ENCODE assay signal across 9 mouse cellular contexts in the genomic region with DNA sequence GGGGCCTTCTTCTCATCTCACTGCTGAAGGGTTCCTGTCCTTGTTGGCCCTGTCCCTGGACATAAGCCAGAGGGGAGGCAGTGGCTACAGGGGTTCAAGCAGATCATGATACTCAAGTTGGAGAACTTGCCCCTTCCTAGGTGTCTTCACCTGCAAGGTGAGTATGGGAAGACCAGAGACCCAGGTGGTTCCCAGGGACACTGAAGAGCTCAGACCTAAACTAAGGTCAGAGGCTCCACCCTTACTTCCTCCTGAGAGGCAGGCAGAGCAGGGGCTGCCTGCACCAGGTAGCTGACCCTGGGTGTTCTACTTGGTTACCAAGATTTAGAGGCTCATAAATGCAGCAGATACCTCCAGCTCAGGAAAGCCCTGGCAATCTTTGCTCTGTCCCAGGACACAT. TPM values are rescaled to one million over a fixed set of nuclear protein-coding genes. Genes with fewer than 3 reads are reported as not detected.
A peak's percentile ranks its signal among the peaks of the same experiment; 100 is the strongest.
DNase-seq lines count a peak whose midpoint lies in the region; ATAC-seq lines count a peak whose summit lies in the region.
"Had no signal": no experiment of that assay in that cellular context is flagged by ENCODE, and none has a peak within 500 bp of the region (broad histone marks: within the 10 kb centered on the region; RNA-seq: fewer than 3 reads in every experiment).

No protein-coding gene starts in this region.

- H3K9me3 ChIP-seq in heart, embryonic 14.5 days (ENCODE audit: control insufficient read depth, low read length): no peaks in the 10 kb centered on the region
- H3K9me3 ChIP-seq in midbrain, embryonic 13.5 days: no peaks in the 10 kb centered on the region
- no peaks in the 10 kb centered on the region for H3K9me3 ChIP-seq in midbrain, embryonic 15.5 days
- no peaks in the 10 kb centered on the region for H3K9me3 ChIP-seq in hindbrain, embryonic 15.5 days
- H3K9me3 ChIP-seq in stomach, embryonic 14.5 days (ENCODE audit: control insufficient read depth, low read depth, low read length): no peaks in the 10 kb centered on the region

- intact Hi-C loops in heart, postnatal 36 days (cut with DNase I): loop anchor here (2.0 to 5.0 kb wide), 4 partner anchors 19 to 140 kb away; a partner anchor contains a TSS

- H3K4me3 ChIP-seq in heart, embryonic 14.5 days (ENCODE audit: control insufficient read depth in 1 of 2, insufficient read depth in 1 of 2, low read depth in 1 of 2, low read length in 2 of 2): no peak overlapping the region
- no peak overlapping the region for H3K4me3 ChIP-seq in midbrain, embryonic 13.5 days (replicated peaks)
- H3K4me3 ChIP-seq in midbrain, embryonic 15.5 days: no peak overlapping the region
- H3K4me3 ChIP-seq in hindbrain, embryonic 15.5 days: no peak overlapping the region
- no peak overlapping the region for H3K4me3 ChIP-seq in stomach, embryonic 14.5 days (ENCODE audit: low read depth, low read length)

- H3K27ac ChIP-seq in heart, embryonic 14.5 days (replicated peaks in 1 of 2; ENCODE audit: control insufficient read depth in 1 of 2, insufficient read depth in 1 of 2, low read depth in 2 of 2, low read length in 2 of 2): peak overlapping the region in 1 of 2 experiments; percentile 33; a peak in 2 of 4 replicates
- H3K27ac ChIP-seq in midbrain, embryonic 13.5 days: no peak overlapping the region
- H3K27ac ChIP-seq in midbrain, embryonic 15.5 days: no peak overlapping the region
- H3K27ac ChIP-seq in hindbrain, embryonic 15.5 days (replicated peaks): 0 out of 2 replicates have a peak overlapping the region, but pooled peaks have one; percentile 24
- H3K27ac ChIP-seq in stomach, embryonic 14.5 days (ENCODE audit: low read length): peak overlapping the region; percentile 33; the same call in 1 of the 2 replicates

- H3K4me1 ChIP-seq in heart, embryonic 14.5 days (ENCODE audit: control insufficient read depth in 2 of 2, insufficient read depth in 2 of 2, low read length in 2 of 2): peaks cover 16 to 27% of the 10 kb centered on the region in 2 experiments
- peaks cover 47% of the 10 kb centered on the region for H3K4me1 ChIP-seq in midbrain, embryonic 13.5 days (replicated peaks)
- peaks cover 37% of the 10 kb centered on the region for H3K4me1 ChIP-seq in midbrain, embryonic 15.5 days
- peaks cover 46% of the 10 kb centered on the region for H3K4me1 ChIP-seq in hindbrain, embryonic 15.5 days (replicated peaks)
- H3K4me1 ChIP-seq in stomach, embryonic 14.5 days (ENCODE audit: control insufficient read depth, insufficient read depth, low read length): peaks cover 20% of the 10 kb centered on the region

- DNase-seq in heart, postnatal 36 days: no peak
- DNase-seq in cerebellum, adult 9-10 months: no peak

- ATAC-seq in heart, embryonic 14.5 days (ENCODE audit: insufficient number of reproducible peaks, insufficient read depth, low FRiP score, low read depth): no peak
- ATAC-seq in midbrain, embryonic 13.5 days: no peak
- ATAC-seq in midbrain, embryonic 15.5 days (replicated peaks): no peak
- ATAC-seq in hindbrain, embryonic 15.5 days (ENCODE audit: low FRiP score, low read depth): no peak
- no peak for ATAC-seq in stomach, embryonic 14.5 days (ENCODE audit: insufficient number of reproducible peaks, insufficient read depth, low FRiP score, low read depth)
- no peak for ATAC-seq in granulocyte monocyte progenitor cell, adult 5-6 weeks (replicated peaks; ENCODE audit: poor library complexity, severe bottlenecking)

- H3K4me2 ChIP-seq in heart, embryonic 14.5 days (ENCODE audit: low read length): peak overlapping the region; percentile 4; the same call in 1 of the 2 replicates
- H3K4me2 ChIP-seq in midbrain, embryonic 13.5 days (replicated peaks): no peak overlapping the region
- H3K4me2 ChIP-seq in midbrain, embryonic 15.5 days: no peak overlapping the region
- no peak overlapping the region for H3K4me2 ChIP-seq in hindbrain, embryonic 15.5 days
- no peak overlapping the region for H3K4me2 ChIP-seq in stomach, embryonic 14.5 days (replicated peaks; ENCODE audit: low read depth, low read length)

- peak overlapping the region; percentile 52 for H3K9ac ChIP-seq in heart, embryonic 14.5 days (ENCODE audit: low read length)
- H3K9ac ChIP-seq in midbrain, embryonic 13.5 days (replicated peaks): peak overlapping the region; percentile 49
- H3K9ac ChIP-seq in midbrain, embryonic 15.5 days: no peak overlapping the region
- peak overlapping the region; percentile 28; the same call in 1 of the 2 replicates for H3K9ac ChIP-seq in hindbrain, embryonic 15.5 days
- H3K9ac ChIP-seq in stomach, embryonic 14.5 days (replicated peaks; ENCODE audit: low read depth, low read length): no peak overlapping the region

- H3K27me3 ChIP-seq in heart, embryonic 14.5 days (ENCODE audit: control insufficient read depth, insufficient read depth, low read length): no peaks in the 10 kb centered on the region
- no peaks in the 10 kb centered on the region for H3K27me3 ChIP-seq in midbrain, embryonic 13.5 days
- H3K27me3 ChIP-seq in midbrain, embryonic 15.5 days (replicated peaks): no peaks in the 10 kb centered on the region
- no peaks in the 10 kb centered on the region for H3K27me3 ChIP-seq in hindbrain, embryonic 15.5 days
- no peaks in the 10 kb centered on the region for H3K27me3 ChIP-seq in stomach, embryonic 14.5 days (ENCODE audit: control insufficient read depth, insufficient read depth, low read length)

- peaks cover 77% of the 10 kb centered on the region for H3K36me3 ChIP-seq in heart, embryonic 14.5 days (ENCODE audit: control insufficient read depth, insufficient read depth, low read length)
- H3K36me3 ChIP-seq in midbrain, embryonic 13.5 days: peaks cover 79% of the 10 kb centered on the region
- H3K36me3 ChIP-seq in midbrain, embryonic 15.5 days (replicated peaks): peaks cover 57% of the 10 kb centered on the region
- H3K36me3 ChIP-seq in hindbrain, embryonic 15.5 days: peaks cover 62% of the 10 kb centered on the region
- peaks cover 64% of the 10 kb centered on the region for H3K36me3 ChIP-seq in stomach, embryonic 14.5 days (ENCODE audit: control insufficient read depth, insufficient read depth, low read length)

RNA-seq across cellular contexts. Expression of a gene that starts 2.3 kb away (rescaled TPM):
- polyA plus RNA-seq in heart, embryonic 14.5 days (2014; fragmentation: Nextera tagmentation; extraction: Ambion mirVana): 1,053 and 1,103 TPM in 2 replicates
- 100 to 1,000 TPM; 567 to 587 TPM for total RNA-seq in heart, postnatal 36 days (2021)
- 1,074 TPM in 2 replicates for polyA plus RNA-seq in midbrain, embryonic 13.5 days (2015; fragmentation: Nextera tagmentation; extraction: Ambion mirVana)
- 742 and 762 TPM in 2 replicates for polyA plus RNA-seq in midbrain, embryonic 15.5 days (2015; fragmentation: Nextera tagmentation; extraction: Ambion mirVana)
- polyA plus RNA-seq in hindbrain, embryonic 15.5 days (2015; fragmentation: Nextera tagmentation; extraction: Ambion mirVana): 762 and 841 TPM in 2 replicates
- polyA plus RNA-seq in stomach, embryonic 14.5 days (2014; fragmentation: Nextera tagmentation; extraction: Ambion mirVana): 1,682 and 1,777 TPM in 2 replicates
- total RNA-seq in granulocyte monocyte progenitor cell, adult 5-6 weeks (2014; fragmentation: Nextera tagmentation): 3,834 and 4,027 TPM in 2 replicates
- total RNA-seq in granulocyte monocyte progenitor cell, adult 5-6 weeks (2017): 963 and 1,110 TPM in 2 replicates

RNA-seq across cellular contexts. Expression of a gene that starts 6.6 kb away (rescaled TPM):
- polyA plus RNA-seq in heart, embryonic 14.5 days (2014; fragmentation: Nextera tagmentation; extraction: Ambion mirVana): 878 and 918 TPM in 2 replicates
- total RNA-seq in heart, postnatal 36 days (2021): 100 to 1,000 TPM; 580 to 665 TPM
- 838 and 877 TPM in 2 replicates for polyA plus RNA-seq in midbrain, embryonic 13.5 days (2015; fragmentation: Nextera tagmentation; extraction: Ambion mirVana)
- polyA plus RNA-seq in midbrain, embryonic 15.5 days (2015; fragmentation: Nextera tagmentation; extraction: Ambion mirVana): 582 and 606 TPM in 2 replicates
- 624 and 661 TPM in 2 replicates for polyA plus RNA-seq in hindbrain, embryonic 15.5 days (2015; fragmentation: Nextera tagmentation; extraction: Ambion mirVana)
- 1,622 and 1,649 TPM in 2 replicates for polyA plus RNA-seq in stomach, embryonic 14.5 days (2014; fragmentation: Nextera tagmentation; extraction: Ambion mirVana)
- 3,523 and 3,605 TPM in 2 replicates for total RNA-seq in granulocyte monocyte progenitor cell, adult 5-6 weeks (2014; fragmentation: Nextera tagmentation)
- 3,792 and 4,750 TPM in 2 replicates for total RNA-seq in granulocyte monocyte progenitor cell, adult 5-6 weeks (2017)

RNA-seq across cellular contexts. Expression of a gene that starts 14.1 kb away (rescaled TPM):
- polyA plus RNA-seq in heart, embryonic 14.5 days (2014; fragmentation: Nextera tagmentation; extraction: Ambion mirVana): 0.34 and 0.58 TPM in 2 replicates
- not detected for total RNA-seq in heart, postnatal 36 days (2021)
- 0.24 TPM in 1 of 2 replicates, not detected in the other for polyA plus RNA-seq in midbrain, embryonic 13.5 days (2015; fragmentation: Nextera tagmentation; extraction: Ambion mirVana)
- polyA plus RNA-seq in midbrain, embryonic 15.5 days (2015; fragmentation: Nextera tagmentation; extraction: Ambion mirVana): not detected in 2 replicates
- not detected in 2 replicates for polyA plus RNA-seq in hindbrain, embryonic 15.5 days (2015; fragmentation: Nextera tagmentation; extraction: Ambion mirVana)
- polyA plus RNA-seq in stomach, embryonic 14.5 days (2014; fragmentation: Nextera tagmentation; extraction: Ambion mirVana): 0.65 and 0.83 TPM in 2 replicates
- not detected in 2 replicates for total RNA-seq in granulocyte monocyte progenitor cell, adult 5-6 weeks (2014; fragmentation: Nextera tagmentation)
- 0.10 and 0.13 TPM in 2 replicates for total RNA-seq in granulocyte monocyte progenitor cell, adult 5-6 weeks (2017)
- total RNA-seq: layer of hippocampus, adult 8-10 months had no signal

RNA-seq across cellular contexts. Expression of a gene that starts 14.3 kb away (rescaled TPM):
- 1.3 and 1.4 TPM in 2 replicates for polyA plus RNA-seq in heart, embryonic 14.5 days (2014; fragmentation: Nextera tagmentation; extraction: Ambion mirVana)
- 10 to 100 TPM in 1 of 2 experiments, 1 to 10 TPM in 1; 7.0 to 16.1 TPM for total RNA-seq in heart, postnatal 36 days (2021)
- polyA plus RNA-seq in midbrain, embryonic 13.5 days (2015; fragmentation: Nextera tagmentation; extraction: Ambion mirVana): 0.82 and 1.3 TPM in 2 replicates
- polyA plus RNA-seq in midbrain, embryonic 15.5 days (2015; fragmentation: Nextera tagmentation; extraction: Ambion mirVana): 2.1 and 2.3 TPM in 2 replicates
- 2.0 and 2.7 TPM in 2 replicates for polyA plus RNA-seq in hindbrain, embryonic 15.5 days (2015; fragmentation: Nextera tagmentation; extraction: Ambion mirVana)
- polyA plus RNA-seq in stomach, embryonic 14.5 days (2014; fragmentation: Nextera tagmentation; extraction: Ambion mirVana): 2.1 and 2.9 TPM in 2 replicates
- 7.4 and 8.2 TPM in 2 replicates for total RNA-seq in granulocyte monocyte progenitor cell, adult 5-6 weeks (2014; fragmentation: Nextera tagmentation)
- total RNA-seq in granulocyte monocyte progenitor cell, adult 5-6 weeks (2017): 2.3 and 5.7 TPM in 2 replicates

RNA-seq across cellular contexts. Expression of a gene that starts 18.3 kb away (rescaled TPM):
- polyA plus RNA-seq in heart, embryonic 14.5 days (2014; fragmentation: Nextera tagmentation; extraction: Ambion mirVana): 50.5 and 53.8 TPM in 2 replicates
- total RNA-seq in heart, postnatal 36 days (2021): 10 to 100 TPM; 77.1 to 84.5 TPM
- polyA plus RNA-seq in midbrain, embryonic 13.5 days (2015; fragmentation: Nextera tagmentation; extraction: Ambion mirVana): 17.6 and 18.4 TPM in 2 replicates
- polyA plus RNA-seq in midbrain, embryonic 15.5 days (2015; fragmentation: Nextera tagmentation; extraction: Ambion mirVana): 32.0 and 36.8 TPM in 2 replicates
- polyA plus RNA-seq in hindbrain, embryonic 15.5 days (2015; fragmentation: Nextera tagmentation; extraction: Ambion mirVana): 33.9 and 36.9 TPM in 2 replicates
- polyA plus RNA-seq in stomach, embryonic 14.5 days (2014; fragmentation: Nextera tagmentation; extraction: Ambion mirVana): 78.6 and 79.9 TPM in 2 replicates
- total RNA-seq in granulocyte monocyte progenitor cell, adult 5-6 weeks (2014; fragmentation: Nextera tagmentation): 2.1 and 3.8 TPM in 2 replicates
- 2.7 and 3.6 TPM in 2 replicates for total RNA-seq in granulocyte monocyte progenitor cell, adult 5-6 weeks (2017)

Comparison
In these comparisons a context has a peak if more than half of its experiments do, and no peak if none do; other contexts are left out.
1. H3K9ac ChIP-seq: peak in heart, embryonic 14.5 days (single experiment), midbrain, embryonic 13.5 days (single experiment) and hindbrain, embryonic 15.5 days (single experiment); none in midbrain, embryonic 15.5 days (single experiment) and stomach, embryonic 14.5 days (single experiment).
2. H3K27ac ChIP-seq: peak in hindbrain, embryonic 15.5 days (single experiment) and stomach, embryonic 14.5 days (single experiment); none in midbrain, embryonic 13.5 days (single experiment) and midbrain, embryonic 15.5 days (single experiment).